Comparison of ENCODE assay signal across 10 mouse cellular contexts in genomic region chr16:43575507-43575906, GRCm38 (mm10).
DNase-seq lines count a peak whose midpoint lies in the region; ATAC-seq and TF ChIP-seq lines count a peak whose summit lies in the region.
"Had no signal": no experiment of that assay in that cellular context is flagged by ENCODE, and none has a peak within 500 bp of the region (broad histone marks: within the 10 kb centered on the region; RNA-seq: fewer than 3 reads in every experiment).

No protein-coding gene starts in this region.

- no peak overlapping the region for H3K4me2 ChIP-seq in intestine, embryonic 15.5 days (replicated peaks)
- no peak overlapping the region for H3K4me2 ChIP-seq in intestine, postnatal 0 days (replicated peaks; ENCODE audit: low read depth)
- no peak overlapping the region for H3K4me2 ChIP-seq in forebrain, postnatal 0 days (ENCODE audit: low read depth)
- H3K4me2 ChIP-seq in midbrain, embryonic 13.5 days (replicated peaks) = no peak overlapping the region; the same call in 1 of the 2 replicates

- H3K36me3 ChIP-seq in intestine, embryonic 15.5 days = no peaks in the 10 kb centered on the region
- H3K36me3 ChIP-seq in intestine, postnatal 0 days (ENCODE audit: control insufficient read depth, insufficient read depth) = 0 out of 2 replicates have a peak, but pooled peaks cover 4% of the 10 kb centered on the region
- no peaks in the 10 kb centered on the region; the same call in 1 of the 2 replicates for H3K36me3 ChIP-seq in embryonic facial prominence, embryonic 10.5 days (replicated peaks)
- H3K36me3 ChIP-seq in forebrain, postnatal 0 days (ENCODE audit: insufficient read depth) = peaks cover 18% of the 10 kb centered on the region
- H3K36me3 ChIP-seq in midbrain, embryonic 13.5 days = peaks cover 28% of the 10 kb centered on the region

- H3K4me3 ChIP-seq in intestine, embryonic 15.5 days (replicated peaks) = no peak overlapping the region
- no peak overlapping the region for H3K4me3 ChIP-seq in intestine, postnatal 0 days (ENCODE audit: low read depth, low read length)
- no peak overlapping the region for H3K4me3 ChIP-seq in embryonic facial prominence, embryonic 10.5 days
- no peak overlapping the region for H3K4me3 ChIP-seq in forebrain, postnatal 0 days (ENCODE audit: low read depth, low read length)
- H3K4me3 ChIP-seq in midbrain, embryonic 13.5 days (replicated peaks) = no peak overlapping the region

- TF ChIP-seq CTCF in intestine, postnatal 0 days (IDR thresholded peaks at IDR 0.05; ENCODE audit: low read depth) = no peak
- TF ChIP-seq CTCF in forebrain, postnatal 0 days (IDR thresholded peaks at IDR 0.05; ENCODE audit: low read depth) = no peak

- H3K27ac ChIP-seq in intestine, embryonic 15.5 days = no peak overlapping the region
- H3K27ac ChIP-seq in intestine, postnatal 0 days (ENCODE audit: low read depth, low read length) = no peak overlapping the region
- peak overlapping the region; percentile 52 for H3K27ac ChIP-seq in embryonic facial prominence, embryonic 10.5 days (replicated peaks)
- peak overlapping the region; percentile 31; the same call in 1 of the 2 replicates for H3K27ac ChIP-seq in forebrain, postnatal 0 days (ENCODE audit: low read depth, low read length)
- peak overlapping the region; percentile 79 for H3K27ac ChIP-seq in midbrain, embryonic 13.5 days

- H3K9me3 ChIP-seq in intestine, embryonic 15.5 days = no peaks in the 10 kb centered on the region
- no peaks in the 10 kb centered on the region for H3K9me3 ChIP-seq in intestine, postnatal 0 days (ENCODE audit: control insufficient read depth)
- no peaks in the 10 kb centered on the region for H3K9me3 ChIP-seq in embryonic facial prominence, embryonic 10.5 days
- H3K9me3 ChIP-seq in forebrain, postnatal 0 days (ENCODE audit: low read length) = no peaks in the 10 kb centered on the region
- no peaks in the 10 kb centered on the region for H3K9me3 ChIP-seq in midbrain, embryonic 13.5 days

- no peak for DNase-seq in embryonic facial prominence, embryonic 10.5 days (ENCODE audit: low spot score)
- no peak for DNase-seq in forebrain, postnatal 0 days
- no peak for DNase-seq in thymus, postnatal 14 days
- DNase-seq in kidney, adult 8-10 months = no peak
- DNase-seq: kidney, adult 18-20 months; lung, adult 18-20 months; thymus, adult 2 months had no signal

- 22% methylated on average over 9 of the region's 9 CpGs for WGBS in intestine, embryonic 15.5 days
- 38% methylated on average over 9 of the region's 9 CpGs for whole genome bisulfite sequencing in intestine, postnatal 0 days
- WGBS in embryonic facial prominence, embryonic 10.5 days = 43% methylated on average over 9 of the region's 9 CpGs
- 40% methylated on average over 9 of the region's 9 CpGs for WGBS in forebrain, postnatal 0 days
- WGBS in midbrain, embryonic 13.5 days = 25% methylated on average over 9 of the region's 9 CpGs

- peak; percentile 24; the same call in 1 of the 2 replicates for ATAC-seq in intestine, embryonic 15.5 days
- ATAC-seq in intestine, postnatal 0 days = no peak
- no peak for ATAC-seq in forebrain, postnatal 0 days
- ATAC-seq in midbrain, embryonic 13.5 days = peak; percentile 24; the same call in 1 of the 2 replicates

- H3K4me1 ChIP-seq in intestine, embryonic 15.5 days (replicated peaks) = peaks cover 8% of the 10 kb centered on the region; the same call in 1 of the 2 replicates
- 0 out of 2 replicates have a peak, but pooled peaks cover 6% of the 10 kb centered on the region for H3K4me1 ChIP-seq in intestine, postnatal 0 days (replicated peaks; ENCODE audit: control insufficient read depth, insufficient read depth, low read length)
- H3K4me1 ChIP-seq in embryonic facial prominence, embryonic 10.5 days = peaks cover 51% of the 10 kb centered on the region
- peaks cover 23% of the 10 kb centered on the region for H3K4me1 ChIP-seq in forebrain, postnatal 0 days (ENCODE audit: insufficient read depth)
- peaks cover 54% of the 10 kb centered on the region for H3K4me1 ChIP-seq in midbrain, embryonic 13.5 days (replicated peaks)

- H3K27me3 ChIP-seq in intestine, embryonic 15.5 days (replicated peaks) = no peaks in the 10 kb centered on the region
- no peaks in the 10 kb centered on the region for H3K27me3 ChIP-seq in intestine, postnatal 0 days (replicated peaks; ENCODE audit: control insufficient read depth, insufficient read depth, low read length)
- H3K27me3 ChIP-seq in embryonic facial prominence, embryonic 10.5 days (replicated peaks; ENCODE audit: low read depth, poor library complexity, severe bottlenecking) = no peaks in the 10 kb centered on the region; the same call in 1 of the 2 replicates
- no peaks in the 10 kb centered on the region for H3K27me3 ChIP-seq in forebrain, postnatal 0 days (ENCODE audit: insufficient read depth, low read length)
- H3K27me3 ChIP-seq in midbrain, embryonic 13.5 days = no peaks in the 10 kb centered on the region

- no peak overlapping the region for H3K9ac ChIP-seq in intestine, embryonic 15.5 days
- no peak overlapping the region for H3K9ac ChIP-seq in intestine, postnatal 0 days (ENCODE audit: low read depth, low read length)
- no peak overlapping the region; the same call in 1 of the 2 replicates for H3K9ac ChIP-seq in forebrain, postnatal 0 days
- H3K9ac ChIP-seq in midbrain, embryonic 13.5 days (replicated peaks) = peak overlapping the region; percentile 51; the same call in 1 of the 2 replicates

Comparison
In these comparisons a context has a peak if more than half of its experiments do, and no peak if none do; other contexts are left out.
1. ATAC-seq: peak in intestine, embryonic 15.5 days (single experiment) and midbrain, embryonic 13.5 days (single experiment); none in intestine, postnatal 0 days (single experiment) and forebrain, postnatal 0 days (single experiment).
2. H3K27ac ChIP-seq: peak in embryonic facial prominence, embryonic 10.5 days (single experiment), forebrain, postnatal 0 days (single experiment) and midbrain, embryonic 13.5 days (single experiment); none in intestine, embryonic 15.5 days (single experiment) and intestine, postnatal 0 days (single experiment).